Mouse (Mus musculus) inflammation-experienced regulatory T-cells, adult 16 weeks (primary cell): ENCODE data around the gene Scnn1a. TPM values are rescaled to one million over a fixed set of nuclear protein-coding genes. Genes with fewer than 3 reads are reported as not detected.

Source experiments
- polyA plus RNA-seq: library from polyadenylated mRNA; unstranded; fragments of 100-300 nt; shearing (Covaris generic); gene quantifications from one replicate; pipeline ENCODE4 v1.2.1, GENCODE M21; 2017

Scnn1a gene
- not detected for polyA plus RNA-seq

DNA sequence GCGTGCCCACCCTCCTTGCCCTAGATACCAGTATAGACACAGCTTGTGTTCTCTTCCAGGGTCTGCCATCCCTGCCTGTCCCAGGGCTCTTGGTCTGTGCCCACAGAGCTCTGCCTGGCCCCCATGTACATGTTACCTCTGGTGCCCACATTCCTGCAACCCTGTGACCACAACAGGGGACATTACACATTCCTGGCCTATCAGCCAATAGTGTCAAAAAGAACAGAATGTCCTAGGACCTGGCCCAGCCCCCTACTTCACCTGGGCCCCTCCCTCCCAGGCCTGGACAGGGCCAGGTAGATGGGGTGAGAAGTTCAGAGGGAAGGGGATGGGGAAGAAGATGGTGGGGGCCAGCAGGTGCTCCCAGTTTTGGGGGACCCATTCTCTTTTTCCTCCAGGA, at the start of gene Scnn1a:
TSS of gene Scnn1a (plus strand) at position 337 of the 400 bp plus-strand sequence.

DNA sequence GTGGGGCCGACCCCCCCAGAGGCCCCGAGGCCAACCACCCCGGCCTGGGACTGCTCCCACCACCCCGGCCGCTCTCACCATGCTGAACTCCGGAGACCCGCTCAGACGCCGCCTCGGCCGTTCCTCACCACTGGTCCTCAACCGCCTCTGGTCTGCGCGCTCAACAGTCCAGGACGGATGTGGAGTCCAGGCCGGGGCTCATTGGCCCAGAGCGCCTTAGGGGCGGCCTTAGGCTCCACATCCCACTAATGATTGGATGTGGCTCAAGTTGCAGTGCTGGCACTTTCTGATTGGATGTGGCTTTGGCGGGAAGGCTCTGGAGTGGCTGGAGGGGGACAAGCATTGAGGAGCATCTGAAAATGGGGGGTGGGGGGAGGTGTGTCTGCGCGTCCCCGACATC, 34.6 kb upstream of the Scnn1a start, which contains the start of gene Tuba3a:
TSS of gene Tuba3a (minus strand) at position 153 of the 400 bp plus-strand sequence.

DNA sequence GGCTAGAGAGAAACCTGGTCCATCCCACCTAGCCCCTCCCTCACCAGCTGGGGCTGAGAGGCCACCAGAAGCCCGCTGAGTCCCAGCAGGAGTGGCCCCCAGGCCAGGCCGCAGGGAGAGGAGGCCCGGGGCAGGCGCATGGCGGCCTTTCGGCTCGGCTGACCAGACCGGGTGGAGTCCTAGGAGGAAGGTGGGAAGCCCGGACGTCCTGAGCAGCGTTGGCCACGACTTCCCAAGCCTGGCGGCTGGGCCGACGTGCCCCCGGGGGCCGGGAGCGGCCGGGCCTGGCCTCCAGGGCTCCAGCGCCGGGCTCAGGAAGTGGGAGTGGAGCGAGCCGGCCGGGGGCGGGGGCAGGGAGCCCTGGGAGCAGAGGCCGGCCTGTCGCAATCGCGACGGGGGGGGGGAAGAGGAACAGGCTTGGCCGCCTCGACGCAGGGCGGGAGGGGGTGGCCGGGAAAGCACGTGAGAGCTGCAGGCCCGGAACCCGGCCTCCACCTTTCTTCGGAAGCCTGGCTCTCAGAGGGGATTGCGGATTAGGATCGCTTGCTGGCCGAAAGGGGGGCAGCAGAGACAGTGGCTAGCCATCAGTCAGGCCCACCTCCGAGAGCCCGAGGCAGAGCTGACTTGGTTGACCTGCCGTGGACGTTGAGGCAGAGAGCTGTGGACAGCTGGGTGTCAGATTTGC, 6.8 kb upstream of the Scnn1a start, which contains the start of gene Ltbr:
TSS of gene Ltbr (minus strand) at position 340 of the 685 bp plus-strand sequence.

DNA sequence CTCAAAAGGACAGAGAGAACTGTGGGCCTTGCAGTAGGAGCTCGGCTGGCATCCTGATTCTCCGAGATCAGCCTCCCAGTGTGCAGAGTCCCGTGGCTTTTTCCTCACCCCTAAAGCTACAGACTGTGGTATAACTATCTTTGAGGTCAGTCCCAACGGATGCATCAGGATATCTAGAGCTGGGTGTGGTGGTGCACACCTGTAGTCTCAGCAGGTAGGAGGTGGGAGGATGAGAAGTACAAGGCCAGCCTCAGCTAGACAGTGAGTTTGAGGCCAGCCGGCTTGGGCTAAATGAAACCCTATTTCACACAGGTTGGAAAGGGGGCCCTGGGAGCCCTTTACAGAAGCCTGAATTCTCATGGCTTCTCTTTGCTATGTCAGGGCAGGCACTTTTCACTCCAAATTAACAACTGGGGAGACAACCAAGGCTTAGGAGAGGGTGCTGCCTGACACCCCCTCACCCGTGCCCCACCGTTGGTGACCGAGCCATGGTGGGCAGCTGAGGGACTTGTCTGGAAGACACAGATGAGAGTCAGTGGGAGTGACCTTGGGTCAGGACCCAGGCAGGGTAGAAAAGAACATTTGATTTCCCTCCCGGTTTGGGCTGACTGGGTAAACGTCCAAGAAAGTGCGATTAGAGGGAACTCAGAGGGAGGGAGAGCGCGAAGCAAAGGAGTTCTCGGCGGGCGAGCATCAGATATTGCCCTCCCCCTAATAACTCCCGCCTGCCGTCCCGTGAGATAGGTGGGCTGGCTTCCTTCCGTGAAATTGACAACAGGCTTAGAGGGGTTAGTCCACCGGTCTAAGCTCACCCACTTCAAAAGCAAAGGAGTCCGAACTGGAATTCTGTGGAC, 28.5 kb downstream of the Scnn1a start, which contains the start of gene Tnfrsf1a:
TSS of gene Tnfrsf1a (plus strand) at position 642 of the 854 bp plus-strand sequence.

DNA sequence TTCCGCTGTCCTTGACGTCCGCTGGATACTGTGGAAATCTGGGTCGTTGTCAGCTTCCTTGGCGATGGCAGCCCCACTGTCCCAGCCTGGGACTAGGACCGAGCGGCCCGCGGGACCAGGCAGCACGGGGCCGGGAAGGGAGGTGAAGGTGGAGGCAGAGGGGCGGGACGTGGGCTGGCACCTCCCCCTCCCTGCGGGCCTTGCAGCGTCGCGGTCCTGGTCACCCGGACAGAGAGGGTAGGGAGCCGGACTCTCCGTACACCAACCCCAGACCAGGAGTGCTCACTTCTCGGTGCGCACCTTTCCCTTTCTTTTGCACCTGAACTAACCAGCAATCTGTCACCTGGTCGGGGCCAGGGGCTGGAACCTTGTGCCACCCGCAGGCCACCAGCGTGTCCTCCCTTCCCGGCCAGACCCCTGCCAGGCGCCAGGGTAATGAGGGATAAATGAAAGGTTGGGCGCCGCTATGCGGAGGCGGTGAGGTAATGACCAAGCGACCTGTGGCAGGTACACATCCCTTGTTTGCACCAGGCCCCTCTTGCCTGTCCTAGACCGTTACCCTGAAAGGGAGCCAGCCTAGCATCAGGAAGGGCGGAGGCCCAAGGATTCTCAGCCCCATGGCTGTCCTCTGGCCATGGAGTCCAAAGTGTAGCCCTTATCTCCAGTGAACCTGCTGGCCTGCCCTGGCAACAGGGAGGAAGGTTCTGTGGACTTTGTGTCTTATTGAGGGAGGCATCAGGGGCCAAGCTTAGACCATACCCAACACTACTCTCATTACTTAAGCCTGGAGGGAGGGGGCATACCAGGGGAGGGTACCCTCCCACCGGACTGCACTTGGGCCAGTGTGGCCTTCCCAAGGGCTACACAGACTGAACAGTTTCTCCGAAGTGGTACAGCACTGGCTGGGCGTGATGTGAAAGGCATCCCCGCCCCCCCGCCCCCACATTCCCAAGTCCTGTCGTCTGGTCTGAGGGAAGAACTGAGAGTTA, 60.2 kb downstream of the Scnn1a start, which contains the start of gene Plekhg6:
TSS of gene Plekhg6 (minus strand) at position 422 of the 989 bp plus-strand sequence.

Other genes with a start within 250 kb of the Scnn1a start
- gene Chd4, start 224.7 kb upstream of the Scnn1a start, polyA plus RNA-seq, result 73.6 TPM
- 72.9 TPM for gene Nop2, start 188.8 kb upstream of the Scnn1a start, polyA plus RNA-seq
- gene Iffo1, start 175.4 kb upstream of the Scnn1a start, polyA plus RNA-seq, result 16.7 TPM
- gene Gapdh, start 154.2 kb upstream of the Scnn1a start, polyA plus RNA-seq, result 293 TPM
- 34.1 TPM for gene Ncapd2, start 129.0 kb upstream of the Scnn1a start, polyA plus RNA-seq
- 110 TPM for gene Mrpl51, start 128.9 kb upstream of the Scnn1a start, polyA plus RNA-seq
- gene Vamp1, start 105.1 kb upstream of the Scnn1a start, polyA plus RNA-seq, result 71.4 TPM
- 157 TPM for gene Tapbpl, start 88.8 kb upstream of the Scnn1a start, polyA plus RNA-seq
- gene Cd27, start 83.6 kb upstream of the Scnn1a start, polyA plus RNA-seq, result 712 TPM
- 1.6 TPM for gene Tuba3a, start 34.6 kb upstream of the Scnn1a start, polyA plus RNA-seq
- 0.63 TPM for gene Ltbr, start 6.8 kb upstream of the Scnn1a start, polyA plus RNA-seq
- 51.4 TPM for gene Tnfrsf1a, start 28.7 kb downstream of the Scnn1a start, polyA plus RNA-seq
- 0.09 TPM for gene Plekhg6, start 60.1 kb downstream of the Scnn1a start, polyA plus RNA-seq
- 144 TPM for gene Cd9, start 174.1 kb downstream of the Scnn1a start, polyA plus RNA-seq
- 0.09 TPM for gene Vwf, start 226.1 kb downstream of the Scnn1a start, polyA plus RNA-seq